Mouse (Mus musculus): Measurements from ENCODE around the gene Rnf181. TPM values are rescaled to one million over a fixed set of nuclear protein-coding genes. Genes with fewer than 3 reads are reported as not detected.

Gene Rnf181
- polyA plus RNA-seq, 1 experiment from 2014 or later, result 115 TPM

- no peak for ATAC-seq (ENCODE audit: low read depth)
- no peaks in the 10 kb centered on the region for H3K9me3 ChIP-seq (ENCODE audit: control insufficient read depth, low read length)
- no peak overlapping the region for H3K4me2 ChIP-seq (ENCODE audit: low read depth, low read length)
- no peak overlapping the region for H3K4me3 ChIP-seq (ENCODE audit: low read depth, low read length)
- H3K36me3 ChIP-seq (ENCODE audit: control insufficient read depth, insufficient read depth, low read length), result no peaks in the 10 kb centered on the region
- H3K4me1 ChIP-seq (ENCODE audit: control insufficient read depth, insufficient read depth, low read length), result no peaks in the 10 kb centered on the region
- no peak overlapping the region for H3K27ac ChIP-seq (ENCODE audit: low read depth, low read length)
- WGBS, result 87% methylated on average over 7 of the region's 7 CpGs
- no peaks in the 10 kb centered on the region for H3K27me3 ChIP-seq (ENCODE audit: control insufficient read depth, insufficient read depth, low read length)
- H3K9ac ChIP-seq (replicated peaks; ENCODE audit: low read depth, low read length), result no peak overlapping the region
Measured at GRCm38 (mm10) chr6:72405356-72405755, 38.6 kb upstream of the Rnf181 start.

DNA sequence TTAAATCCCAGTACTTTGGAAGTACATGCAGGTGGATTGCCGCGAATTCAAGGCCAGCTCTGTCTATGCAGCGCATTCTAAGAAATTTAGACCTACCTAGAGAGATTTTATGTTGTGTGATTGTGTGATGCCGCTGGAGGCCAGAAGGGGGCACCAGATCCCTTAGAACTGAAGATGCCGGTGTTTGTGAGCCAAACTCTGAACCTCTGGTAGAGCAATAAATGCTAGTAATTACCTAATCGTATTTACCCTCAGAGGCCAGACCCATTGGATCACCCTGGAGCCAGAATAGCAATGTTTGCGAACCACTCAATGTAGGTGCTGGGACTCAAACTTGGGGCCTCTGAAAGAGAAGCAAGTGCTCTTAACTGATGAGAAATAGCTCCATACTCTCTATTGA is 35.1 kb upstream of the Rnf181 start:
- Histone ChIP-seq H3K4me3 (ENCODE audit: low read depth, low read length) (no peak overlapping the region), H3K4me1 (ENCODE audit: control insufficient read depth, insufficient read depth, low read length) (no peaks in the 10 kb centered on the region), H3K4me2 (ENCODE audit: low read depth, low read length) (no peak overlapping the region), H3K36me3 (ENCODE audit: control insufficient read depth, insufficient read depth, low read length) (no peaks in the 10 kb centered on the region), H3K27ac (ENCODE audit: low read depth, low read length) (no peak overlapping the region), H3K9ac (replicated peaks; ENCODE audit: low read depth, low read length) (no peak overlapping the region), H3K27me3 (ENCODE audit: control insufficient read depth, insufficient read depth, low read length) (no peaks in the 10 kb centered on the region), H3K9me3 (ENCODE audit: control insufficient read depth, low read length) (no peaks in the 10 kb centered on the region)
- no peak for ATAC-seq (ENCODE audit: low read depth)
- 17% methylated on average over 7 of the region's 7 CpGs for WGBS

GRCm38 (mm10) chr6:72399967-72400366 is 33.2 kb upstream of the Rnf181 start:
- Histone ChIP-seq H3K4me3 (ENCODE audit: low read depth, low read length) (no peak overlapping the region), H3K4me1 (ENCODE audit: control insufficient read depth, insufficient read depth, low read length) (no peaks in the 10 kb centered on the region), H3K27me3 (ENCODE audit: control insufficient read depth, insufficient read depth, low read length) (no peaks in the 10 kb centered on the region), H3K9ac (replicated peaks; ENCODE audit: low read depth, low read length) (no peak overlapping the region), H3K27ac (ENCODE audit: low read depth, low read length) (no peak overlapping the region), H3K36me3 (ENCODE audit: control insufficient read depth, insufficient read depth, low read length) (no peaks in the 10 kb centered on the region), H3K4me2 (ENCODE audit: low read depth, low read length) (no peak overlapping the region), H3K9me3 (ENCODE audit: control insufficient read depth, low read length) (no peaks in the 10 kb centered on the region)
- 51% methylated on average over 2 of the region's 2 CpGs for WGBS
- no peak for ATAC-seq (ENCODE audit: low read depth)

GRCm38 (mm10) chr6:72396837-72397251 is 30.1 kb upstream of the Rnf181 start:
- WGBS, result 81% methylated on average over 10 of the region's 10 CpGs
- no peak for ATAC-seq (ENCODE audit: low read depth)
- Histone ChIP-seq H3K27me3 (ENCODE audit: control insufficient read depth, insufficient read depth, low read length) (no peaks in the 10 kb centered on the region), H3K27ac (ENCODE audit: low read depth, low read length) (no peak overlapping the region), H3K4me2 (ENCODE audit: low read depth, low read length) (no peak overlapping the region), H3K4me1 (ENCODE audit: control insufficient read depth, insufficient read depth, low read length) (no peaks in the 10 kb centered on the region), H3K9ac (replicated peaks; ENCODE audit: low read depth, low read length) (no peak overlapping the region), H3K4me3 (ENCODE audit: low read depth, low read length) (no peak overlapping the region), H3K36me3 (ENCODE audit: control insufficient read depth, insufficient read depth, low read length) (no peaks in the 10 kb centered on the region), H3K9me3 (ENCODE audit: control insufficient read depth, low read length) (no peaks in the 10 kb centered on the region)

GRCm38 (mm10) chr6:72392341-72392740 is 25.6 kb upstream of the Rnf181 start:
- H3K9ac ChIP-seq (replicated peaks; ENCODE audit: low read depth, low read length), result no peak overlapping the region
- ATAC-seq (ENCODE audit: low read depth), result no peak
- no peaks in the 10 kb centered on the region for H3K9me3 ChIP-seq (ENCODE audit: control insufficient read depth, low read length)
- H3K36me3 ChIP-seq (ENCODE audit: control insufficient read depth, insufficient read depth, low read length), result no peaks in the 10 kb centered on the region
- H3K27ac ChIP-seq (ENCODE audit: low read depth, low read length), result no peak overlapping the region
- H3K27me3 ChIP-seq (ENCODE audit: control insufficient read depth, insufficient read depth, low read length), result peaks cover 3% of the 10 kb centered on the region; the same call in 1 of the 2 replicates
- 96% methylated on average over 5 of the region's 5 CpGs for WGBS
- no peak overlapping the region for H3K4me2 ChIP-seq (ENCODE audit: low read depth, low read length)
- H3K4me3 ChIP-seq (ENCODE audit: low read depth, low read length), result no peak overlapping the region
- H3K4me1 ChIP-seq (ENCODE audit: control insufficient read depth, insufficient read depth, low read length), result 0 out of 2 replicates have a peak, but pooled peaks cover 3% of the 10 kb centered on the region

- H3K9me3 ChIP-seq (ENCODE audit: control insufficient read depth, low read length), result no peaks in the 10 kb centered on the region
- H3K36me3 ChIP-seq (ENCODE audit: control insufficient read depth, insufficient read depth, low read length), result no peaks in the 10 kb centered on the region
- no peak overlapping the region for H3K9ac ChIP-seq (replicated peaks; ENCODE audit: low read depth, low read length)
- H3K27ac ChIP-seq (ENCODE audit: low read depth, low read length), result no peak overlapping the region
- 0 out of 2 replicates have a peak, but pooled peaks cover 3% of the 10 kb centered on the region for H3K4me1 ChIP-seq (ENCODE audit: control insufficient read depth, insufficient read depth, low read length)
- H3K4me3 ChIP-seq (ENCODE audit: low read depth, low read length), result no peak overlapping the region; the same call in 1 of the 2 replicates
- ATAC-seq (ENCODE audit: low read depth), result peak; percentile 31; the same call in 1 of the 2 replicates
- 25% methylated on average over 12 of the region's 12 CpGs for WGBS
- H3K4me2 ChIP-seq (ENCODE audit: low read depth, low read length), result peak overlapping the region; percentile 46; the same call in 1 of the 2 replicates
- peaks cover 3% of the 10 kb centered on the region; the same call in 1 of the 2 replicates for H3K27me3 ChIP-seq (ENCODE audit: control insufficient read depth, insufficient read depth, low read length)
Measured at GRCm38 (mm10) chr6:72390795-72391521, 24.2 kb upstream of the Rnf181 start.

DNA sequence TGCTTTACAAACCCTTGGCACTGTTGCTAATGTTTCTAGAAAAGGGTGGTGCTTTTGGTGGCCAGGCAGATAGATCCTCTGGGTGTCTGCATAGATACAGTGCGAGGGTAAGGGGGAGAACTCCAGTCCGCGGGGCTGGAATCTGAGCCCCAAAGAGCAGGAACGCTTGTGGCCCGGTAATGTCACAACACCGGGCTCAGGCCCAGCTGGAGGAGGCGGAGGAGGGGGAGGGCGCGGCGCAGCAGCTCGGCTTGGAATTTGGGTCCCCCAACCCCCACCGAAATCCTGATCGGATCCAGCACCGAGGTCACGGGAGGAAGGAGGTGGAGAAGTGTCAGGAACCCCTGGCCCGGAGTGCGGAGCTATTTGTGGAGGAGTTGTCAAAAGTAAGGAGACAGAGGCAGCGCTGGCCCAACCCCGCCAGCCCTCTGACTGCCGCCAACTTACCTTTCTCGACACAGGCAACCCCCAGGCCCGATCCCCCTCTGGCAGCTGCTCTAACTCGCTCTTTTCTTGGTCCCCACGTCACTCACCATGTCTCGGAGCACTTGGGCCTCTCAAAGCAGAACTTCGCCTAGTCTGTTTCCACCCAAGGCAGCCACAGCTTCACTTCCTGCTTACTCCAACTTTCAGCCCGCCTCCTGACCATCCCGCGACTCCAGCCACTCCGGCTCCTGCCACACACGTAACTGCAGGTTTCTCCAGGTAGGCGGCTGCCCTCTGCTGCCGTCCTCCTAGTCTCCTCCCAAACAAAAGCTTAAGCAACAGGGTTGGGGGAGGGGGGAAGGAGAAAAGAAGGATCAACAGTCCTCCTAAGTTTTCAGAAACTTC is 23.4 kb upstream of the Rnf181 start, which contains the start of gene Vamp8:
Gene Vamp8, minus strand, starts transcription at position 763 of the 831 bp plus-strand sequence.
- ATAC-seq (ENCODE audit: low read depth), result peak; percentile 31; the same call in 1 of the 2 replicates
- Histone ChIP-seq H3K27me3 (ENCODE audit: control insufficient read depth, insufficient read depth, low read length) (peaks cover 3% of the 10 kb centered on the region; the same call in 1 of the 2 replicates), H3K9ac (replicated peaks; ENCODE audit: low read depth, low read length) (peak within 1 kb of the TSS; percentile 34; the same call in 1 of the 2 replicates), H3K4me3 (ENCODE audit: low read depth, low read length) (peak within 1 kb of the TSS; percentile 22), H3K36me3 (ENCODE audit: control insufficient read depth, insufficient read depth, low read length) (no peaks in the 10 kb centered on the region), H3K4me1 (ENCODE audit: control insufficient read depth, insufficient read depth, low read length) (0 out of 2 replicates have a peak, but pooled peaks cover 3% of the 10 kb centered on the region), H3K4me2 (ENCODE audit: low read depth, low read length) (peak within 1 kb of the TSS; percentile 46), H3K9me3 (ENCODE audit: control insufficient read depth, low read length) (no peaks in the 10 kb centered on the region), H3K27ac (ENCODE audit: low read depth, low read length) (0 out of 2 replicates have a peak within 1 kb of the TSS, but pooled peaks have one; percentile 5)
- WGBS, result 4% methylated on average over 32 of the region's 33 CpGs

DNA sequence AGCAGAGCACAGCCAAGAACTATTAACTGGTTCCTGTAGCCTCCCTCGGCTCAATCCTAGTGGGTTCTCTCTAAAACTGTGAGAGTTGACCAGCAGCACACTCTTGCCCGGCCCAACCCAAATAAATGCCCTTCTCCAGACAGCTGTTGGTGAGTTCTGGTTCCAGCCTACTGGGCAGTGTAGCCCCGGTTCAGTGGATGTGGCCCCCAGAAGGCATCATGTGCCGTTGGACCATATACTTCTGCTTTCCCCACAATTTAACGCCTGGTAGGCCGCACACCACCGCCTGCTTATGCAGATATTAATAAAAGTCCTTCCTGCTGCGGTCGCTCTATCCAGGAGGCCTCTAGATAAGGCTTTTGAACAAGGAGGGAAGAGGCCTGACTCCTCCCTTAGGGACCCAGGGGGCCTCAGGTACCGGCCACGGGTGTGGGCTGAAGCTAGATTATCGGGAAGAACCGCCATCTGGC is 22.8 kb upstream of the Rnf181 start:
- no peak for ATAC-seq (ENCODE audit: low read depth)
- Histone ChIP-seq H3K9ac (replicated peaks; ENCODE audit: low read depth, low read length) (0 out of 2 replicates have a peak overlapping the region, but pooled peaks have one; percentile 34), H3K36me3 (ENCODE audit: control insufficient read depth, insufficient read depth, low read length) (no peaks in the 10 kb centered on the region), H3K4me1 (ENCODE audit: control insufficient read depth, insufficient read depth, low read length) (0 out of 2 replicates have a peak, but pooled peaks cover 3% of the 10 kb centered on the region), H3K27me3 (ENCODE audit: control insufficient read depth, insufficient read depth, low read length) (peaks cover 3% of the 10 kb centered on the region; the same call in 1 of the 2 replicates), H3K4me3 (ENCODE audit: low read depth, low read length) (peak overlapping the region; percentile 22), H3K4me2 (ENCODE audit: low read depth, low read length) (peak overlapping the region; percentile 46), H3K27ac (ENCODE audit: low read depth, low read length) (0 out of 2 replicates have a peak overlapping the region, but pooled peaks have one; percentile 4), H3K9me3 (ENCODE audit: control insufficient read depth, low read length) (no peaks in the 10 kb centered on the region)
- 40% methylated on average over 13 of the region's 13 CpGs for WGBS
